Mouse (Mus musculus) stomach, embryonic 14.5 days (tissue): ENCODE results near the gene Olfr424. TPM values are rescaled to one million over a fixed set of nuclear protein-coding genes. Genes with fewer than 3 reads are reported as not detected.

Experiments used
- ATAC-seq: fragments of 200-750 bp; cut with Nextera tagmentation; 2 replicates; pipeline ENCODE4 v1.8.0; 2017; ENCODE audit warnings: low read depth, moderate TSS enrichment; ENCODE audit not compliant: insufficient number of reproducible peaks, insufficient read depth, low FRiP score
- H3K27ac ChIP-seq: fragments of 300-500 bp; sonication (generic); 2 replicates; pipeline ENCODE4 v1.5.1; 2014; ENCODE audit warnings: mild to moderate bottlenecking, low read length, moderate library complexity, mixed read lengths
- H3K27me3 ChIP-seq: fragments of 300-500 bp; sonication (generic); 2 replicates; pipeline ENCODE4 v1.6.1; 2014; ENCODE audit warnings: low read length, control low read depth, mixed read lengths; ENCODE audit not compliant: control insufficient read depth, insufficient read depth
- H3K36me3 ChIP-seq: fragments of 300-500 bp; sonication (generic); 2 replicates; pipeline ENCODE4 v1.6.1; 2014; ENCODE audit warnings: mild to moderate bottlenecking, control low read depth, low read length, moderate library complexity, mixed read lengths; ENCODE audit not compliant: control insufficient read depth, insufficient read depth
- H3K4me1 ChIP-seq: fragments of 300-500 bp; sonication (generic); 2 replicates; pipeline ENCODE4 v1.6.1; 2014; ENCODE audit warnings: low read length, control low read depth, mixed read lengths; ENCODE audit not compliant: control insufficient read depth, insufficient read depth
- H3K4me2 ChIP-seq: fragments of 300-500 bp; sonication (generic); replicated peaks from 2 replicates; pipeline ENCODE4 v1.6.1; 2014; ENCODE audit warnings: low read depth, low read length, control low read depth
- H3K4me3 ChIP-seq: fragments of 300-500 bp; sonication (generic); 2 replicates; pipeline ENCODE4 v1.5.1; 2014; ENCODE audit warnings: low read depth, low read length, control low read depth
- H3K9ac ChIP-seq: fragments of 300-500 bp; sonication (generic); replicated peaks from 2 replicates; pipeline ENCODE4 v1.6.1; 2014; ENCODE audit warnings: low read depth, mild to moderate bottlenecking, control low read depth, low read length, moderate library complexity, mixed read lengths
- H3K9me3 ChIP-seq: fragments of 300-500 bp; sonication (generic); 2 replicates; pipeline ENCODE4 v1.6.1; 2016; ENCODE audit warnings: low read depth, low read length, control low read depth; ENCODE audit not compliant: control insufficient read depth
- WGBS: fragments of 180-500 bp; shearing (Covaris S2); extraction: QIAGEN DNeasy Blood & Tissue Kit; methylation state at CpG from one replicate; pipeline ENCODE4 v1.1.7; 2014; 5-methylcytosine and 5-hydroxymethylcytosine counted together
- polyA plus RNA-seq: library from polyadenylated mRNA; unstranded; fragments of >200 nt; fragmentation: Nextera tagmentation; extraction: Ambion mirVana; gene quantifications from 2 replicates; pipeline ENCODE4 v1.2.1, GENCODE M21; 2014

Gene Olfr424
- polyA plus RNA-seq: not detected in 2 replicates

GRCm38 (mm10) chr1:174131217-174131616 lies at the start of gene Olfr424:
Olfr424 (plus strand) TSS chr1:174131517.
- no peak within 1 kb of the TSS for H3K4me2 ChIP-seq

GRCm38 (mm10) chr1:174084031-174084430 lies 47.3 kb upstream of the Olfr424 start, which contains the start of gene Olfr429:
Olfr429 (plus strand) TSS chr1:174084331.
- Histone ChIP-seq H3K4me1 (no peaks in the 10 kb centered on the region), H3K4me2 (no peak within 1 kb of the TSS), H3K4me3 (no peak within 1 kb of the TSS), H3K27ac (no peak within 1 kb of the TSS), H3K9ac (no peak within 1 kb of the TSS), H3K27me3 (no peaks in the 10 kb centered on the region), H3K9me3 (no peaks in the 10 kb centered on the region), H3K36me3 (no peaks in the 10 kb centered on the region)
- WGBS: 92% methylated on average over 2 of the region's 2 CpGs
- no peak for ATAC-seq

More at GRCm38 (mm10) chr1:174131217-174131616, at the start of gene Olfr424:
- Histone ChIP-seq H3K9ac (no peak within 1 kb of the TSS), H3K27ac (no peak within 1 kb of the TSS), H3K36me3 (no peaks in the 10 kb centered on the region), H3K9me3 (no peaks in the 10 kb centered on the region), H3K4me1 (no peaks in the 10 kb centered on the region), H3K4me3 (no peak within 1 kb of the TSS), H3K27me3 (no peaks in the 10 kb centered on the region)
- WGBS: 74% methylated on average over 3 of the region's 3 CpGs
- no peak for ATAC-seq

- no peaks in the 10 kb centered on the region for H3K9me3 ChIP-seq
- H3K4me3 ChIP-seq: no peak within 1 kb of the TSS
- H3K27me3 ChIP-seq: no peaks in the 10 kb centered on the region
- H3K36me3 ChIP-seq: no peaks in the 10 kb centered on the region
- H3K4me2 ChIP-seq: no peak within 1 kb of the TSS
- H3K9ac ChIP-seq: no peak within 1 kb of the TSS
- H3K4me1 ChIP-seq: no peaks in the 10 kb centered on the region
- 92% methylated on average over 1 of the region's 1 CpGs for WGBS
- no peak within 1 kb of the TSS for H3K27ac ChIP-seq
- ATAC-seq: no peak
Observed at GRCm38 (mm10) chr1:174096591-174096990, 34.7 kb upstream of the Olfr424 start, which contains the start of gene Olfr427. Olfr427 (plus strand) TSS chr1:174096891.

- no peak for ATAC-seq
- Histone ChIP-seq H3K9ac (no peak overlapping the region), H3K4me2 (no peak overlapping the region), H3K27ac (no peak overlapping the region), H3K27me3 (no peaks in the 10 kb centered on the region), H3K4me1 (no peaks in the 10 kb centered on the region), H3K36me3 (no peaks in the 10 kb centered on the region), H3K4me3 (no peak overlapping the region), H3K9me3 (no peaks in the 10 kb centered on the region)
- WGBS: 56% methylated on average over 2 of the region's 2 CpGs
Observed at GRCm38 (mm10) chr1:174103735-174104134, 27.6 kb upstream of the Olfr424 start.

GRCm38 (mm10) chr1:174121062-174121461 lies 10.3 kb upstream of the Olfr424 start, which contains the start of gene Olfr231:
Olfr231 (minus strand) TSS chr1:174121162.
- 45% methylated on average over 2 of the region's 2 CpGs for WGBS
- no peak for ATAC-seq
- Histone ChIP-seq H3K4me2 (no peak within 1 kb of the TSS), H3K36me3 (no peaks in the 10 kb centered on the region), H3K9me3 (no peaks in the 10 kb centered on the region), H3K9ac (no peak within 1 kb of the TSS), H3K27me3 (no peaks in the 10 kb centered on the region), H3K4me1 (no peaks in the 10 kb centered on the region), H3K4me3 (no peak within 1 kb of the TSS), H3K27ac (no peak within 1 kb of the TSS)

GRCm38 (mm10) chr1:174131999-174132398 lies 682 bp downstream of the Olfr424 start:
- ATAC-seq: no peak
- Histone ChIP-seq H3K36me3 (no peaks in the 10 kb centered on the region), H3K27me3 (no peaks in the 10 kb centered on the region), H3K9ac (no peak overlapping the region), H3K4me1 (no peaks in the 10 kb centered on the region), H3K4me2 (no peak overlapping the region), H3K27ac (no peak overlapping the region), H3K9me3 (no peaks in the 10 kb centered on the region), H3K4me3 (no peak overlapping the region)
- 75% methylated on average over 3 of the region's 3 CpGs for whole genome bisulfite sequencing

- Histone ChIP-seq H3K4me2 (no peak overlapping the region), H3K36me3 (no peaks in the 10 kb centered on the region), H3K4me1 (no peaks in the 10 kb centered on the region), H3K27me3 (no peaks in the 10 kb centered on the region), H3K9ac (no peak overlapping the region), H3K27ac (no peak overlapping the region), H3K4me3 (no peak overlapping the region), H3K9me3 (no peaks in the 10 kb centered on the region)
- 73% methylated on average over 2 of the region's 2 CpGs for WGBS
- ATAC-seq: no peak
Observed at GRCm38 (mm10) chr1:174141384-174141783, 10.1 kb downstream of the Olfr424 start.

- no peaks in the 10 kb centered on the region for H3K27me3 ChIP-seq
- H3K4me1 ChIP-seq: no peaks in the 10 kb centered on the region
- H3K27ac ChIP-seq: no peak overlapping the region
- ATAC-seq: no peak
- H3K4me3 ChIP-seq: no peak overlapping the region
- no peak overlapping the region for H3K9ac ChIP-seq
- H3K36me3 ChIP-seq: no peaks in the 10 kb centered on the region
- WGBS: 65% methylated on average over 1 of the region's 1 CpGs
- no peaks in the 10 kb centered on the region for H3K9me3 ChIP-seq
- no peak overlapping the region for H3K4me2 ChIP-seq
Observed at GRCm38 (mm10) chr1:174146696-174147095, 15.4 kb downstream of the Olfr424 start.

- Histone ChIP-seq H3K4me3 (no peak overlapping the region), H3K9me3 (no peaks in the 10 kb centered on the region), H3K27me3 (no peaks in the 10 kb centered on the region), H3K36me3 (no peaks in the 10 kb centered on the region), H3K27ac (no peak overlapping the region), H3K4me1 (no peaks in the 10 kb centered on the region), H3K9ac (no peak overlapping the region), H3K4me2 (no peak overlapping the region)
- no peak for ATAC-seq
- 83% methylated on average over 2 of the region's 2 CpGs for WGBS
Observed at GRCm38 (mm10) chr1:174149289-174149688, 18.0 kb downstream of the Olfr424 start.
